Mouse (Mus musculus) ES-Bruce4 (cell line): Measurements from ENCODE around the gene Vsig8. TPM values are rescaled to one million over a fixed set of nuclear protein-coding genes. Genes with fewer than 3 reads are reported as not detected.
A peak's percentile ranks its signal among the peaks of the same experiment; 100 is the strongest.

Experiments
- H3K27ac ChIP-seq: 2 replicates; pipeline ENCODE4 v1.5.1; 2012; ENCODE audit warnings: low read length, inconsistent platforms; ENCODE audit not compliant: insufficient read depth
- H3K27me3 ChIP-seq: 2 replicates; pipeline ENCODE4 v1.6.1; 2012; ENCODE audit warnings: mild to moderate bottlenecking, low read length, inconsistent platforms; ENCODE audit not compliant: control insufficient read depth, poor library complexity, insufficient read depth, severe bottlenecking
- H3K36me3 ChIP-seq: 2 replicates; pipeline ENCODE4 v1.6.1; 2012; ENCODE audit warnings: inconsistent platforms, mild to moderate bottlenecking, low read length, moderate library complexity; ENCODE audit not compliant: control insufficient read depth, poor library complexity, insufficient read depth, severe bottlenecking
- H3K4me1 ChIP-seq: one replicate; pipeline ENCODE4 v1.8.1; 2011; ENCODE audit warnings: low read length; ENCODE audit not compliant: control insufficient read depth, insufficient read depth
- H3K4me3 ChIP-seq: 2 replicates; pipeline ENCODE4 v1.5.1; 2011; ENCODE audit warnings: low read depth, mild to moderate bottlenecking, low read length
- H3K9ac ChIP-seq: 2 replicates; pipeline ENCODE4 v1.6.1; 2012; ENCODE audit warnings: low read depth, mild to moderate bottlenecking, inconsistent platforms; ENCODE audit not compliant: poor library complexity, severe bottlenecking
- H3K9me3 ChIP-seq: replicated peaks from 2 replicates; pipeline ENCODE4 v1.6.1; 2012; ENCODE audit warnings: mild to moderate bottlenecking, low read length, inconsistent platforms; ENCODE audit not compliant: control insufficient read depth, poor library complexity, insufficient read depth, severe bottlenecking
- CTCF ChIP-seq: IDR thresholded peaks from one replicate; pipeline ENCODE4 v1.8.1; 2011; ENCODE audit warnings: low read depth, low read length
- EP300 ChIP-seq: IDR thresholded peaks from 2 replicates; pipeline ENCODE4 v1.6.1; 2011; ENCODE audit warnings: low read depth, low read length; ENCODE audit not compliant: insufficient read depth
- POLR2A ChIP-seq: IDR thresholded peaks from one replicate; pipeline ENCODE4 v1.8.1; 2011; ENCODE audit warnings: low read length; ENCODE audit not compliant: insufficient read depth
- polyA plus RNA-seq: library from polyadenylated mRNA; stranded (reverse); fragments of >200 nt; gene quantifications from 2 replicates; pipeline ENCODE4 v1.2.4, GENCODE M21; 2011; ENCODE audit warnings: low read depth; ENCODE audit not compliant: missing spikeins, insufficient read depth, insufficient read length

The Vsig8 gene
- polyA plus RNA-seq, 1 experiment: not detected

GRCm38 (mm10) chr1:172525027-172525764, 30.5 kb upstream of the Vsig8 start:
- H3K27ac ChIP-seq: 0 out of 2 replicates have a peak overlapping the region, but pooled peaks have one; percentile 23
- no peaks in the 10 kb centered on the region for H3K36me3 ChIP-seq
- no peak overlapping the region for H3K9ac ChIP-seq
- H3K9me3 ChIP-seq: no peaks in the 10 kb centered on the region
- no peak overlapping the region for H3K4me3 ChIP-seq
- H3K4me1 ChIP-seq: peaks cover 2% of the 10 kb centered on the region
- H3K27me3 ChIP-seq: no peaks in the 10 kb centered on the region
- TF ChIP-seq EP300: peak; percentile 89
- no peak for TF ChIP-seq CTCF

- Histone ChIP-seq H3K27me3 (no peaks in the 10 kb centered on the region), H3K36me3 (no peaks in the 10 kb centered on the region), H3K27ac (no peak overlapping the region), H3K4me1 (peaks cover 2% of the 10 kb centered on the region), H3K9me3 (no peaks in the 10 kb centered on the region), H3K9ac (no peak overlapping the region), H3K4me3 (0 out of 2 replicates have a peak overlapping the region, but pooled peaks have one; percentile 2)
- TF ChIP-seq POLR2A: no peak
- TF ChIP-seq CTCF: no peak
- TF ChIP-seq EP300: no peak
These were observed 29.8 kb upstream of the Vsig8 start for GRCm38 (mm10) chr1:172525971-172526370.

GRCm38 (mm10) chr1:172526380-172527081, 29.2 kb upstream of the Vsig8 start:
- Histone ChIP-seq H3K36me3 (no peaks in the 10 kb centered on the region), H3K27me3 (no peaks in the 10 kb centered on the region), H3K4me1 (peaks cover 2% of the 10 kb centered on the region), H3K9me3 (no peaks in the 10 kb centered on the region), H3K9ac (no peak overlapping the region), H3K4me3 (no peak overlapping the region), H3K27ac (no peak overlapping the region)
- no peak for TF ChIP-seq POLR2A
- TF ChIP-seq EP300: no peak
- TF ChIP-seq CTCF: no peak

- no peak overlapping the region for H3K9ac ChIP-seq
- no peak overlapping the region for H3K27ac ChIP-seq
- no peak for TF ChIP-seq CTCF
- no peak for TF ChIP-seq EP300
- TF ChIP-seq POLR2A: no peak
- no peaks in the 10 kb centered on the region for H3K27me3 ChIP-seq
- no peaks in the 10 kb centered on the region for H3K9me3 ChIP-seq
- no peak overlapping the region for H3K4me3 ChIP-seq
- H3K4me1 ChIP-seq: peaks cover 2% of the 10 kb centered on the region
- H3K36me3 ChIP-seq: no peaks in the 10 kb centered on the region
These were observed 28.3 kb upstream of the Vsig8 start for GRCm38 (mm10) chr1:172527431-172527830.

GRCm38 (mm10) chr1:172528701-172529100, 27.0 kb upstream of the Vsig8 start:
- Histone ChIP-seq H3K9me3 (no peaks in the 10 kb centered on the region), H3K27ac (no peak overlapping the region), H3K36me3 (no peaks in the 10 kb centered on the region), H3K4me3 (no peak overlapping the region), H3K9ac (no peak overlapping the region), H3K4me1 (peaks cover 2% of the 10 kb centered on the region), H3K27me3 (no peaks in the 10 kb centered on the region)
- no peak for TF ChIP-seq POLR2A
- peak; percentile 43; the same call in 1 of the 2 replicates for TF ChIP-seq EP300
- peak; percentile 100 for TF ChIP-seq CTCF

GRCm38 (mm10) chr1:172530544-172531220, 25.1 kb upstream of the Vsig8 start:
- no peaks in the 10 kb centered on the region for H3K9me3 ChIP-seq
- H3K4me3 ChIP-seq: no peak overlapping the region
- H3K27me3 ChIP-seq: no peaks in the 10 kb centered on the region
- no peak overlapping the region for H3K9ac ChIP-seq
- TF ChIP-seq CTCF: no peak
- TF ChIP-seq EP300: no peak
- no peak for TF ChIP-seq POLR2A
- H3K4me1 ChIP-seq: no peaks in the 10 kb centered on the region
- H3K36me3 ChIP-seq: no peaks in the 10 kb centered on the region
- H3K27ac ChIP-seq: no peak overlapping the region
